Mouse (Mus musculus) T-cell, adult 2 months (primary cell): ENCODE data around the gene R3hdm2.

ENCODE experiments used
- DNase-seq: peaks from one replicate; pipeline ENCODE4 v3.0.0; 2022; ENCODE audit warnings: low spot score

R3hdm2 gene

GRCm38 (mm10) chr10:127496156-127496555, 116.0 kb downstream of the R3hdm2 start:
- no peak for DNase-seq

GRCm38 (mm10) chr10:127499516-127499915, 119.4 kb downstream of the R3hdm2 start:
- no peak for DNase-seq

GRCm38 (mm10) chr10:127500042-127500441, 119.9 kb downstream of the R3hdm2 start:
- DNase-seq, result no peak

- DNase-seq, result no peak
These were observed 121.1 kb downstream of the R3hdm2 start, which contains the start of gene Stac3 for GRCm38 (mm10) chr10:127500894-127501893. Gene Stac3 (plus strand): TSS chr10:127501686.

GRCm38 (mm10) chr10:127508239-127508638, 128.1 kb downstream of the R3hdm2 start:
- peak; percentile 80 for DNase-seq

- DNase-seq, result peak; percentile 80
These were observed 129.1 kb downstream of the R3hdm2 start for GRCm38 (mm10) chr10:127509051-127509836.

- no peak for DNase-seq
These were observed 129.9 kb downstream of the R3hdm2 start for GRCm38 (mm10) chr10:127509837-127510701.

- no peak for DNase-seq
These were observed 130.9 kb downstream of the R3hdm2 start for GRCm38 (mm10) chr10:127510895-127511617.

GRCm38 (mm10) chr10:127511634-127512306, 131.6 kb downstream of the R3hdm2 start:
- peak; percentile 65 for DNase-seq

- DNase-seq, result no peak
These were observed 132.2 kb downstream of the R3hdm2 start for GRCm38 (mm10) chr10:127512307-127512666.

GRCm38 (mm10) chr10:127512813-127513212, 132.7 kb downstream of the R3hdm2 start:
- DNase-seq, result peak; percentile 92

GRCm38 (mm10) chr10:127513501-127514091, 133.5 kb downstream of the R3hdm2 start:
- DNase-seq, result no peak

GRCm38 (mm10) chr10:127514111-127514698, 134.1 kb downstream of the R3hdm2 start:
- DNase-seq, result no peak

- no peak for DNase-seq
These were observed 134.6 kb downstream of the R3hdm2 start, which contains the start of gene Ndufa4l2 for GRCm38 (mm10) chr10:127514764-127515163. Gene Ndufa4l2 (plus strand): TSS chr10:127514967.

GRCm38 (mm10) chr10:127515271-127515982, 135.3 kb downstream of the R3hdm2 start:
- no peak for DNase-seq

- no peak for DNase-seq
These were observed 135.9 kb downstream of the R3hdm2 start for GRCm38 (mm10) chr10:127515983-127516459.

- DNase-seq, result no peak
These were observed 136.6 kb downstream of the R3hdm2 start for GRCm38 (mm10) chr10:127516576-127517260.

- no peak for DNase-seq
These were observed 137.8 kb downstream of the R3hdm2 start for GRCm38 (mm10) chr10:127517941-127518340.
